Mouse (Mus musculus): ENCODE measurements around the gene Fem1b. TPM values are rescaled to one million over a fixed set of nuclear protein-coding genes. Genes with fewer than 3 reads are reported as not detected.

Gene Fem1b
- total and polyA plus RNA-seq, 2 experiments = 3.3 to 12.4 TPM

- DNase-seq (ENCODE audit: extremely low read depth, low read depth, low spot score) = no peak
- no peak for TF ChIP-seq CTCF (IDR thresholded peaks at IDR 0.05; ENCODE audit: low read depth, low read length)
- no peak for TF ChIP-seq POLR2A (IDR thresholded peaks at IDR 0.05; ENCODE audit: extremely low read depth, insufficient read depth, low read length)
- H3K4me3 ChIP-seq (ENCODE audit: insufficient read depth, low read depth, low read length) = no peak overlapping the region
- no peaks in the 10 kb centered on the region for H3K79me2 ChIP-seq (ENCODE audit: control insufficient read depth, insufficient read depth, low read length)
- H3K9ac ChIP-seq (ENCODE audit: low read depth, low read length) = no peak overlapping the region
- no peaks in the 10 kb centered on the region for H3K27me3 ChIP-seq (ENCODE audit: control insufficient read depth, insufficient read depth, low read length)
- WGBS = 90% methylated on average over 10 of the region's 10 CpGs
- H3K4me1 ChIP-seq (ENCODE audit: control insufficient read depth, insufficient read depth, low read length) = peaks cover 2% of the 10 kb centered on the region
- H3K27ac ChIP-seq (replicated peaks; ENCODE audit: insufficient read depth, low read depth, low read length) = no peak overlapping the region
- no peaks in the 10 kb centered on the region for H3K36me3 ChIP-seq (ENCODE audit: control insufficient read depth, insufficient read depth, low read length)
These were observed 31.8 kb upstream of the Fem1b start for GRCm38 (mm10) chr9:62843356-62844024.

GRCm38 (mm10) chr9:62839172-62839770, 27.5 kb upstream of the Fem1b start:
- H3K4me3 ChIP-seq (ENCODE audit: insufficient read depth, low read depth, low read length) = peak overlapping the region; percentile 65
- no peak for TF ChIP-seq CTCF (IDR thresholded peaks at IDR 0.05; ENCODE audit: low read depth, low read length)
- no peak for TF ChIP-seq POLR2A (IDR thresholded peaks at IDR 0.05; ENCODE audit: extremely low read depth, insufficient read depth, low read length)
- H3K27ac ChIP-seq (replicated peaks; ENCODE audit: insufficient read depth, low read depth, low read length) = peak overlapping the region; percentile 30; the same call in 1 of the 2 replicates
- peak; percentile 85 for DNase-seq (ENCODE audit: extremely low read depth, low read depth, low spot score)
- no peaks in the 10 kb centered on the region for H3K79me2 ChIP-seq (ENCODE audit: control insufficient read depth, insufficient read depth, low read length)
- WGBS = 10% methylated on average over 14 of the region's 14 CpGs
- peaks cover 2% of the 10 kb centered on the region for H3K4me1 ChIP-seq (ENCODE audit: control insufficient read depth, insufficient read depth, low read length)
- no peaks in the 10 kb centered on the region for H3K36me3 ChIP-seq (ENCODE audit: control insufficient read depth, insufficient read depth, low read length)
- H3K9ac ChIP-seq (ENCODE audit: low read depth, low read length) = peak overlapping the region; percentile 87
- no peaks in the 10 kb centered on the region for H3K27me3 ChIP-seq (ENCODE audit: control insufficient read depth, insufficient read depth, low read length)

- peak within 1 kb of the TSS; percentile 42 for H3K27ac ChIP-seq (replicated peaks; ENCODE audit: insufficient read depth, low read depth, low read length)
- peak; percentile 79 for DNase-seq (ENCODE audit: extremely low read depth, low read depth, low spot score)
These were observed 26.9 kb upstream of the Fem1b start, which contains the start of gene Cln6 for GRCm38 (mm10) chr9:62838506-62839171. Gene Cln6, plus strand, starts transcription at chr9:62838785.

GRCm38 (mm10) chr9:62838146-62838505, 26.4 kb upstream of the Fem1b start:
- no peak overlapping the region for H3K9ac ChIP-seq (ENCODE audit: low read depth, low read length)
- H3K27me3 ChIP-seq (ENCODE audit: control insufficient read depth, insufficient read depth, low read length) = no peaks in the 10 kb centered on the region
- no peaks in the 10 kb centered on the region for H3K79me2 ChIP-seq (ENCODE audit: control insufficient read depth, insufficient read depth, low read length)
- TF ChIP-seq POLR2A (IDR thresholded peaks at IDR 0.05; ENCODE audit: extremely low read depth, insufficient read depth, low read length) (no peak), CTCF (IDR thresholded peaks at IDR 0.05; ENCODE audit: low read depth, low read length) (no peak)
- H3K4me3 ChIP-seq (ENCODE audit: insufficient read depth, low read depth, low read length) = peak overlapping the region; percentile 65; the same call in 1 of the 2 replicates
- no peaks in the 10 kb centered on the region for H3K36me3 ChIP-seq (ENCODE audit: control insufficient read depth, insufficient read depth, low read length)
- 31% methylated on average over 8 of the region's 8 CpGs for WGBS
- peaks cover 2% of the 10 kb centered on the region for H3K4me1 ChIP-seq (ENCODE audit: control insufficient read depth, insufficient read depth, low read length)
- H3K27ac ChIP-seq (replicated peaks; ENCODE audit: insufficient read depth, low read depth, low read length) = peak overlapping the region; percentile 42
- no peak for DNase-seq (ENCODE audit: extremely low read depth, low read depth, low spot score)

More at GRCm38 (mm10) chr9:62838506-62839171, 26.9 kb upstream of the Fem1b start, which contains the start of gene Cln6:
- H3K79me2 ChIP-seq (ENCODE audit: control insufficient read depth, insufficient read depth, low read length) = no peaks in the 10 kb centered on the region
- no peaks in the 10 kb centered on the region for H3K27me3 ChIP-seq (ENCODE audit: control insufficient read depth, insufficient read depth, low read length)
- H3K36me3 ChIP-seq (ENCODE audit: control insufficient read depth, insufficient read depth, low read length) = no peaks in the 10 kb centered on the region
- H3K4me3 ChIP-seq (ENCODE audit: insufficient read depth, low read depth, low read length) = peak within 1 kb of the TSS; percentile 65
- H3K9ac ChIP-seq (ENCODE audit: low read depth, low read length) = peak within 1 kb of the TSS; percentile 87
- peaks cover 2% of the 10 kb centered on the region for H3K4me1 ChIP-seq (ENCODE audit: control insufficient read depth, insufficient read depth, low read length)
- TF ChIP-seq POLR2A (IDR thresholded peaks at IDR 0.05; ENCODE audit: extremely low read depth, insufficient read depth, low read length) = no peak
- TF ChIP-seq CTCF (IDR thresholded peaks at IDR 0.05; ENCODE audit: low read depth, low read length) = no peak
- 1% methylated on average over 48 of the region's 48 CpGs for WGBS

- Histone ChIP-seq H3K9ac (ENCODE audit: low read depth, low read length) (no peak overlapping the region), H3K4me3 (ENCODE audit: insufficient read depth, low read depth, low read length) (no peak overlapping the region), H3K27ac (replicated peaks; ENCODE audit: insufficient read depth, low read depth, low read length) (no peak overlapping the region), H3K4me1 (ENCODE audit: control insufficient read depth, insufficient read depth, low read length) (peaks cover 2% of the 10 kb centered on the region), H3K79me2 (ENCODE audit: control insufficient read depth, insufficient read depth, low read length) (no peaks in the 10 kb centered on the region), H3K36me3 (ENCODE audit: control insufficient read depth, insufficient read depth, low read length) (no peaks in the 10 kb centered on the region), H3K27me3 (ENCODE audit: control insufficient read depth, insufficient read depth, low read length) (no peaks in the 10 kb centered on the region)
- TF ChIP-seq POLR2A (IDR thresholded peaks at IDR 0.05; ENCODE audit: extremely low read depth, insufficient read depth, low read length) = no peak
- TF ChIP-seq CTCF (IDR thresholded peaks at IDR 0.05; ENCODE audit: low read depth, low read length) = no peak
- DNase-seq (ENCODE audit: extremely low read depth, low read depth, low spot score) = no peak
- WGBS = 71% methylated on average over 3 of the region's 3 CpGs
These were observed 25.9 kb upstream of the Fem1b start for GRCm38 (mm10) chr9:62837611-62838010.
